Mouse (Mus musculus): ENCODE measurements around the gene Gcg. TPM values are rescaled to one million over a fixed set of nuclear protein-coding genes. Genes with fewer than 3 reads are reported as not detected.

The Gcg gene
- total RNA-seq, 1 experiment from 2014 or later: not detected

DNA sequence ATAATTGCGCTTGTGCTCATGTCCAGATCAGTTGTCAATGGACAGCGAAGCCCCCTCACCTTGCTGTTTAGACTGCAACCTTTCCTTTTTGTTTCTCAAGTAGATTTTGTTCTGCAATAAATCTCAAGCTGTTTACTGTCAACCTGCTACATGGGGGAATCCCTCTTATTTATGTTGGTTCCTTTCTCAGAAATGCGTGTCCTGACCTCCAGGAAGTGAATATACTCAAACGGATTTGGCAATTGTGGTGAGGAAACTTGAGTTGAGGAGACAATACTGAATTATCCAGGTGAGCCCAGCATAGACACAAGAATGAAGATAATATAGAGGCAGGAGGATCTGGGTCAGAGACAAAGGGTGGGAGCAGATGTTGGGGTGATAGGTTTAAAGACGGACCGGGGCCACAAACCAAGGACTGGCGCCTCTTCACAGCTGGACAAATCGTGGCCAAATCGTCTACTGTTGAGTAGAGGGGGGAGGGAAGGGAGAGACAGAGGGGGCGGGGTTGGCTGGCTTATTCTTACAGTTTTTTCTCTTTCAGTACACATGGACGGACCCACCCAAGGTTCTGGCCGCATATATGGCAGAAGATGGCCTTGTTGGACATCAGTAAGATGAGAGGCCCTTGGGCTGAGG lies 22.5 kb downstream of the Gcg start:
- ATAC-seq (replicated peaks; ENCODE audit: low read depth, poor library complexity, severe bottlenecking): 0 out of 2 replicates have a peak, but pooled peaks have one; percentile 12

DNA sequence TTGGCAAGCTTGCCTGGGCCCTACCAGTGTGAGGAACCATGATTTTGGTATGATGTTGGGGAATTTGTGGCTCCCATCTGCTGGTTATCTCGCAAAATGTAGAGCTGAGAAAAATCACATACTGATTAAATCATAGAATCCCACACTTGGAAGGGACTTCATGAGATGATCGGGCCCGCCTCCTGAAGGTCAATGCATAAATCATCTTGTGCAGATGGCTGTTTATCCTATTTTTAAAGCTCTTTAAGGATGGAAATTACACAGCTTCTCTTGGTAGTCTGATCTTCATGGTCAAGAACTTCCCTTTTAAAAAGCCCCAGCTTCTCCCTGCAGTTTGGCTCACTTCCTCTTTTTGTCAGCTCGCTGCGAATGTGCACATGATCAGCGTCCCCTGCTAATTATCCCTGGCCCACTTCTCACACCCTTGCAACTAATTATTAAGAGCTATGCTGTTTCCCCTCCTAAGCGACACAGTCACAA lies 23.2 kb downstream of the Gcg start:
- peak; percentile 93 for ATAC-seq (replicated peaks; ENCODE audit: low read depth, poor library complexity, severe bottlenecking)

DNA sequence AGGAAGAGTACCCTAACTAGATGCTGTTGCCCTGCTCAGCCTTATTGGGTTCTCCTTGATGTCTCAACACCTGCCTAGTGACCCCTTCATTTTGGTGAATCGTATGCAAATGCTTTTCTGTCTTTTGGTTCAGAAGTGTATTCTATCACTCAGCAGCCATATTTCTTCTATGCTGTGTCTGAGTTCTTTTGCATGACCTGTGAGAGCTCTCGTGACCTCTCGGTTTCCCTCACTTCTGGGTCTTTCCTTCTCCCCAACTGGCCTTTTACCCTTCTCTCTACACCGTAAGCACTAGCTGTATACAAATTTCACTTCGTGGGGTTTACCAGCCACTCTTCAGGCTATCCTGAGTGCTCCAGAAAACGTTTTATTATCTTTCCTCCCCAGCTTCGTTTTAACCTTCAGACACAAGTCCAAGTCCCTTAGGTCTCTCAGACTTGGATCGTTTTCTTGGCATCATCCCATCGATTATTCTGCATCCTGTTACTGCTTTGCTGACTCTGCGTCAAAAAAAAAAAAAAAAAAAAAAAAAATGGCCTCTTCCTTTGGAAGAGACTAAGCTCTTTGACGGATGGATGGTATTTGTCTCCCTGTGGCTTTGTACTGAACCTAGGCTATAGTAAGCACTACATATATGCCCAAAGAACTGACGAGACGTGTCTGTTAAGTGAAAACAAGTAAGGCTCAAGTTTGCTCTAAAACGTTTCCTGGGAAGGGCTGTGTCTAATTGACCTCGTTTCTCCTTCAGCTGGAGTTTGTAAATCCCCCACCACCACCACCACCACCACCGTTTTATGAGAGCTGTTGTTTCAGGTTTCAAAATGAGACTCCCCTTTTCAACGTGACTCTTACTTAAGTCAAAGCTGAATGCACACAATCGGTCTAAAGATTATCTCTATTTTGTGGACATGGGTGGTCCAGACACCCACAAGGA lies 23.9 kb downstream of the Gcg start:
- no peak; the same call in 1 of the 2 replicates for ATAC-seq (replicated peaks; ENCODE audit: low read depth, poor library complexity, severe bottlenecking)

DNA sequence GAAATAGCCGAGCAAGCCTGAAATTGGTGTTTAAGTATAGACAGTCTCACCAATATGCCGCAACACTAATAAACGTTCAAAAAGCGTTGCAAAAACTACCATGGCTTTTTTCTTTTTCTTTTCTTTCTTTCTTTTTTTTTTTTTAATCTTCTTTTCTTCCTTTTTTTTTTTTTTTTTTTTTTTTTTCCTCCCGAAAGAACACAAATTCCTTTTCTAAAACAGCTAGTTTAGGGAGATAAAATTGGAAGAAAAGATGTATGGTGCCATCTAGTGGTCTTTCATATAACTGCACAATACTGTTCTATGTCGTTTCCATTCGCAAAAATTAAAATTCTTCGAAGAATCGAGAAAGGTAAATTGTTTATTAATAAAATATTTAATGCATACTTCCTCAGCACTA lies 25.4 kb downstream of the Gcg start:
- no peak for ATAC-seq (replicated peaks; ENCODE audit: low read depth, poor library complexity, severe bottlenecking)

DNA sequence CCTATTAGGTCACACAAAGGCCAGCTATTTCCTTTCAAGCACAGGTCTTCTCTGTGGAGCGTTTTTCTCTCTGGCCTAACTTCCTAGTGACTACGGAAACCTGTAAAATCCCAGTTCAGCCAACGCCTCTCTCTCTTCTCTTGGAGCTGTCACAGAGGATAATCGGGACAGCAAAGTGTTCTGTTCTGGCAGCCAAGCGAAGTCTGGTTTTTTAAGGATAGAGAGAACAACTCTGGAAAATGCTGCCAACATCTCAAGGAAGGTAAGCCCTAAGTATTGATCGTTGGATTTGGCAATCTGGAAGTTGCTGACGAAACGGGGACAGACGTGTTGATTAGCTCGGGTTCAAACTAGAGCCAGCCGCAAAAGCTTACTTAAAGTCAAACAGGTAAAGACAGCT lies 28.5 kb downstream of the Gcg start:
- no peak for ATAC-seq (replicated peaks; ENCODE audit: low read depth, poor library complexity, severe bottlenecking)

DNA sequence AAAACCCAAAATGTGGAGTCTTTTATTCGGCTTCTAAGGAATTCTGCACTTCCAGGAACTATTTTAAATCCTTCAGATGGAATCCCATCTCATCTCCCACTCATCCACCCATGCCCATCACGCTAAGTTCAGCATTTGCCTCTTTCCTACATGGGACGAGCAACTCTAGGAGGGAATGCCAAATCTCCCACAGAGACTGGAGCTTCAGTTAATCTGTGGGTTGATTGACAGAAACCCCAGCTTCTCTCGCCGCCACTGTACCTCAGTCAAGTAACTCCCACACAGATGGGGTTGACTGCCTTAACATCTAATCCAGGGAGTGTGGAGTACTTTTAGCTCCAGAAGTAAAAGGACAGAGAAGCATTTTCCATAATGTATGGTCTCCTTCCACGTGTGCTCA lies 29.4 kb downstream of the Gcg start:
- no peak for ATAC-seq (replicated peaks; ENCODE audit: low read depth, poor library complexity, severe bottlenecking)

DNA sequence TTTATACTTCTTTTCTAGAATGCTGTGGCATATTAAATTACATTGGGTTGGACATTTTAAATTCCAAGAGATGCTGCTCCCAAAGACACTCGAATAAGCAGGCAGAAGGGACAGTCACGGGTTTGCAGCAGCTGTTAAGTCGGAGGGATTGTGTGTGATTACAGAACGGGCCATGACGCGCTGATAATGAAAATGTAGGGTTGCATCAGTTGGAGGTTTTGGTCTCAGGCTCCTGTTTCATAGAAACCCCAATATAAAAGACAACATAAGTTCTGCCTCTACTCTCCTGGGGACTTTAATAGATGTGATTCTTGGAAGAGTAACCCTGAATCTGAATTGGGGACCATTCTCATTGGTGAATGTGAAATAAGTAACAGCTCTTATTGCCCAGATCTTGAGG lies 33.1 kb downstream of the Gcg start:
- no peak for ATAC-seq (replicated peaks; ENCODE audit: low read depth, poor library complexity, severe bottlenecking)

DNA sequence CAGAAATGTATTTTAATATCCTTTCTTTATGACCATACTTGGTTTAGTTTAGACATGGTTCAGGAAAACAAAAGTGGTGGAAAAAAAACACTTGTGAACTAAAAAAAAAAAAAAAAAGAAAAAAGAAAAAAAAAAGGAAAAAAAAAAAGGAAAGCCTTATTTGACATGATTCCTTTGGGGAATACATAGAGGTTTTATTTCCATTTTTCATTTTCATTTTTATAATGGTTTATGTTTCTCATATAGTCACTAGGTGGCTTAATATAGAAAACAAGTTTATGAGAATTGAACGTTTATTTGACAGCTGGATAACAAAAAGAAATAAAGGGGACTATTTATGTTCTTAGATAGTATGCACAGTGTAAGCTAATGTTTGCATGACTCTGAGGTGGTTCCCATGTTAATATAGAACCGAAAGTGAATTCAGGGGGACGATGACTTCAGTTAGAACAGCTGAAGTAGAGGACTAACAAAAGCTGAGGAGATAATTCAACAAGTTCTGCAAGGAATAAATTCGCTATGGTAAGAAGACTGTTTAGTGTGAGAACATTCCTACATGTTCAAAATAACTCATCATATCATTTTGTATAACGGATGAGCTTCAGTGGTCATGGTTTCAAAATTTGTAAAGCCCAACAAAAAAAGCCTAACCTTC lies 33.6 kb downstream of the Gcg start:
- no peak for ATAC-seq (replicated peaks; ENCODE audit: low read depth, poor library complexity, severe bottlenecking)

DNA sequence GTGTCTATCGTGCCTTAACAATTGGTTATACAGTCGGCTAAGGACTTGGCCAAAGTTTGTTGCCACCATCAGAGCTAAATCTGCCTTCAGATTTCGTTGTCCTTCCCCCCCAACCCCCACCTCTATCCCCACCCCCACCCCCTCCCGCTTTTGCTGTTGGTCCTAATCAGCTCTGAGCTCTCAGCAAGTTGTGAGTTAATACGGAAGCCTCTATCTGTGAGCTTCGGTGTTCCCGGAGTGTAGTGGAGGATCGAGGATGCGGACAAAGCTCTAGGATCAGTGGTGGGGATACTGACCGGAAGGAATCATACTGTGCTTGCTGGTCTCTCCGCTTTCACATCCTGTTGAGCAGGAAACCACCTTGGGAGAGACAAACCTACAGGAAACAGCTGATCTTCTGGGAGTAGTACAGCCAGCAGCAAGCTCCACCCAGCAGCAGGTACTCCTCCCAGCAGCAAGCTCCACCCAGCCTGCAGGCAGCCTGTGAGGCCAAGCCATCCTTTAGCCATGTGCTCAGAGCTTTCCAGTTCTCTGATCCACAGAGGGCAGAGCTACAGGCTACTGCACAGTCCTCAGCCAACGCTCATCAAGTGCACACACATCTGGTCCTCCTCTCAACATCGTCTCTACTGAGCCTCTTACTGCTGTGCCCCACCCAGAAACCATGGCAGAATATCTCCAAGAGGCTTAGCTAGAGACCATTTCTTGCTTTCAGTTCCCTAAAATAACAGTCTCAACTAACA lies 42.5 kb downstream of the Gcg start:
- peak; percentile 98 for ATAC-seq (replicated peaks; ENCODE audit: low read depth, poor library complexity, severe bottlenecking)

DNA sequence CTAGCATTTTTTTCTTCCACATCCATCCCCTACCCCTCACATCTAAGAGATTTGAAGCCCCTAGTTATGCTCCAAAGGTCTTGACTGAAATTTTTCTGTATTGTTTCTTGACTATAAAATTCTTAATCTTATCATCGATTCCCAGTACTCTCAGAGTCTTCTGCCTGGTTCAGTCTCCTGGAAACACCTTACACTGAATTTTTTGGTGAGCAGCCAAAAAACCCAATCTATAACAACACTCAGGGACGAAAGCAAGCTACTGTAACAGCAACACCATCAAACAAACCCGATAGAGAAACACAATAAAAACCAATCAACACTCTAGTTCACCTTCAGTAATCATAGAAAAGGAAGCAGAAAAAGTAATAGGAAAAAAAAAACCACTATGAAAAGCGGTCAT lies 43.4 kb downstream of the Gcg start:
- ATAC-seq (replicated peaks; ENCODE audit: low read depth, poor library complexity, severe bottlenecking): no peak

DNA sequence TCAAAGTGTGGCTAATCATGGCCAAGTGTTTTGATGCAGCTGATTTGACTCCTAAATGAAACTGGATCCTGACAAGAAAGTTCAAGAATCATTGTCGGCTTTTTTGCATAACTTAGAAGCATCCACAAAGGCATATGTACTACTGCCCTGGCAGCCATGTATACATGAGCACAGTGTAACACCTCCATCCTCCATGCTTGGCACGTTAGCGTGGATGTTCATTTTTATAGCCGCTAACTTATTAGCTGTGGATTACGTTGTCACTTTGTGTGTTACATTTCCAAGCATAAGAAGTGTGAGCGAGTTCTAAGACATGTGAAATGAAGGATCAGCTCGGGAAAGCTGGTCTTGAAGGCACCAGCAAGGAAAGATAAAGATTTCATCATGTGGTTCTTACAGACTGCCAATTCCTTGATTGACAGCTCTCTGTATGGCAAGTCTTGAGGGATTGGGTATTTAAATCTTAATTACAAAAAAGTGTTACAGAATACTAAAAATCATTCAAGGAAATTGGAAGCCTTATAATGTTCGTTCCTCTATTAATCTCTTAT lies 52.1 kb downstream of the Gcg start:
- no peak for ATAC-seq (replicated peaks; ENCODE audit: low read depth, poor library complexity, severe bottlenecking)

DNA sequence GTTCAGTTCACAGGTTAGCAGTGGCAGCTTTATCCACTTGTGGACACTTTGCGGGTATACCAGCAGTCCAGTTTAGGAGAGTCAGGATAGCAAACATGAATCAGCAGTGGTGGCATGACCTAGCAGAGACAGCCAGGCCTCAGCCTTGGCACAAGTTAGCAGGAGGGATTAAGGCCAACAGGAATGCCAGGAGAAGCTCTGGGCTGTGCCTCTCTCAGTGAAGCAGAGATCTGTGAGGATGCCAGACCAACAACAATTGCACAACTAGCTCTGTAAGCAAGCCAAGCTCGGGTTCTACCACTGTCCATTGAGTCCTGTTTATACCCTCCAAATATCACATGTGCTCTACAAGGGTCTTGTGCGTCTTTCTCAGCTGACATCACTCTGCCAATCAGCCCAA lies 57.5 kb downstream of the Gcg start:
- no peak for ATAC-seq (replicated peaks; ENCODE audit: low read depth, poor library complexity, severe bottlenecking)

Other genes starting within 250 kb of the Gcg start
- 28.5 and 39.8 TPM in 2 replicates for gene Dpp4, start 71.4 kb downstream of the Gcg start, total RNA-seq (2017)
- gene Fap, start 90.4 kb upstream of the Gcg start, total RNA-seq (2017): 0.32 TPM in 1 of 2 replicates, not detected in the other
- gene Ifih1, start 162.6 kb upstream of the Gcg start, total RNA-seq (2017): 27.3 and 29.9 TPM in 2 replicates
- 3.1 and 4.0 TPM in 2 replicates for gene Gca, start 180.6 kb upstream of the Gcg start, total RNA-seq (2017)

Data from common myeloid progenitor, adult 5-6 weeks (primary cell).